Mouse (Mus musculus) stomach, adult 2 months (tissue): ENCODE measurements around the gene Bnip3. TPM values are rescaled to one million over a fixed set of nuclear protein-coding genes. Genes with fewer than 3 reads are reported as not detected.

ENCODE experiments used
- polyA plus RNA-seq: library from polyadenylated mRNA; depleted of rRNA; stranded (reverse); fragments of >200 nt; gene quantifications from 2 replicates; pipeline ENCODE4 v1.2.3, GENCODE M21; 2012; rRNA removed

Bnip3 gene
- 10.7 and 12.3 TPM in 2 replicates for polyA plus RNA-seq

GRCm38 (mm10) chr7:138909277-138910192, at the start of gene Bnip3:
Gene Bnip3 (minus strand): TSS chr7:138909519.

GRCm38 (mm10) chr7:138940612-138941461, 31.5 kb upstream of the Bnip3 start, which contains the start of gene Jakmip3:
Gene Jakmip3 (plus strand): TSS chr7:138940730.

DNA sequence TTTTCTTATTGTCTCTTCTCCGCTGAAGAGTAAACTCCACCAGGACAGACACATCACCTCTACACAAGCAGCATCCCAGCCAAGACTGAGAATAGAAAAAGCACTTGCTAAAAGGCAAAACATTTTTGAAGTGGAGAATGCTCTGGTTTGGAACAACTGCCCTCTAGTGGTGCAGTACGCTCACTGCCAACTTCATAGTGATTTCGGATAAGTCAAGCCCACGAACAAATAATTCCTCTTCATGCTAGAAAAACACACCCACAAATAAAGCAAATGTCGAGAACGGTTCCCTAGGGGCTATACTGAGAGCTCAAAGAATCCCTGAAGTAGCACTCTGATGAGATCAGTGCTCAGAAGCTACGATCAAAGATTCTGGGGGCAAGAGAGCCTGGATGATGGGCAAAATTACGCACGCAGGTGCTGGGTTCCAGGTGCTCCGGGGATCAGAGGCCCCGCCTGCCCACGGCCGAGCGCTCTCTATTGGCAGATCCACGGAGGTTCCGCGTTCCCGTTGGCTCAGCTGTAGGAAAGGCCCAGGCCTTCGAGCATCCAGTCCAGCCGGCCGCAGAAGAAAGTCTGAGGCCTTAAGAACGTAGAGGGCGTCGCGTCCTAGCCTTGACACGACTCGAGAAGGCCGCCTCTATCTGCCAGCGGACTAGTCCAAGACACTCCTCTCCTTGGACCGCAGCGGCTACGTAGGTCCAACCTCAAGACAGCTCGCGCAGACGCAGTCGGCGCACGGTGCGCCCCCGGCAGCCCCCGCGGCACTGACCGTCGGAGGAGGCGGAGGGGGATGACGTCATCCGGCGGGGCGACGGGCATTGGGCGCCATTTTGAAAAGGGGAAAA, 63.6 kb downstream of the Bnip3 start, which contains the start of the genes Ppp2r2d and Mapk1ip1:
TSS of gene Ppp2r2d (plus strand) at position 536 of the 848 bp plus-strand sequence.
TSS of gene Mapk1ip1 (minus strand) at position 730 of the 848 bp plus-strand sequence.

Other genes with a start within 250 kb of the Bnip3 start
- 6.3 and 8.9 TPM in 2 replicates for gene Ppp2r2d, start 63.4 kb downstream of the Bnip3 start, polyA plus RNA-seq
- 18.9 and 24.6 TPM in 2 replicates for gene Mapk1ip1, start 63.2 kb downstream of the Bnip3 start, polyA plus RNA-seq
- 0.08 TPM in 1 of 2 replicates, not detected in the other for gene Jakmip3, start 31.2 kb upstream of the Bnip3 start, polyA plus RNA-seq
- 0.43 and 0.82 TPM in 2 replicates for gene Dpysl4, start 176.5 kb upstream of the Bnip3 start, polyA plus RNA-seq